Mouse (Mus musculus): ENCODE measurements around the gene Sorcs2. TPM values are rescaled to one million over a fixed set of nuclear protein-coding genes. Genes with fewer than 3 reads are reported as not detected.
"Not testable (repeated sequence)": the region's sequence is repeated elsewhere in the genome, so short reads cannot be mapped to it uniquely, and the experiment has no call there.

The Sorcs2 gene
- polyA plus RNA-seq, 1 experiment from 2014 or later: 11.1 TPM

DNA sequence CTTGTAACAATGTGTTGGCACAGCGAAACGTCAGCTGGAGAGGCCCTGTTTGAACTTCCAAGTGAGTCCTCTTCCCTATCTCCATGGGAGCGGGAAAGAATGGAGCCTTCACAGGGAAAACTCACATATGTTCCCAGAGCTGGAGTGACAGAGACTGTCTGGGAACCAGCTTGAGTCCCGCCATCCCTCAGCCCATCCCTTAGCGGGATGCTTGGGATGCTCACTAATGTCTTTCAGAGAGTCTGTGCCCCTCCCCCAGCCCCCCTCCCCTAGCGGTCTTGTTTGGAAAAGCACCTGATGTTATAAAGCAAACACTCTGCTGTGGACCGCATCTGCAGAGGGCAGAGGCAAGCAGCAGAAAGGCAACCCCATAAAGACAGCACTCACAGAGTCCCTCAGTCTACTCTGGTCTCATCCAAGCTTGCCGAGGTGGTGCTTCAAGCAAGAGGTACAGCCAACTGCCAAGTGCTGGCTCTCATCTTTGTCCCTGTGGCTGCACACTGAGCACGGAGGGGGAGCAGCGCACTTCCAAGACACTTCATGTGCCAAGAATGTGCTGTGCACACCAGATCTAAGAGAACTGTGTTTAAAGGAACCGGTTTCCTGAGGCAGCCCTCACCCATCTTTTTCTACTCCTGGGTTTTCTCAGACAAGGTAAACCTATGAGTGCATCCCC is 3.0 kb downstream of the Sorcs2 start:
- no peak for ATAC-seq (ENCODE audit: low FRiP score, low TSS enrichment)
- H3K4me2 ChIP-seq (replicated peaks; ENCODE audit: low read depth, low read length): no peak overlapping the region
- 52% methylated on average over 11 of the region's 11 CpGs for WGBS
- peaks cover 3% of the 10 kb centered on the region; the same call in 1 of the 2 replicates for H3K27me3 ChIP-seq (ENCODE audit: insufficient read depth, low read length)
- no peak overlapping the region for H3K9ac ChIP-seq (replicated peaks; ENCODE audit: low read length)
- H3K9me3 ChIP-seq (ENCODE audit: low read length): no peaks in the 10 kb centered on the region
- no peak overlapping the region for H3K27ac ChIP-seq (ENCODE audit: low read length)
- peaks cover 28% of the 10 kb centered on the region for H3K4me1 ChIP-seq (ENCODE audit: insufficient read depth, low read length)
- no peak overlapping the region for H3K4me3 ChIP-seq (ENCODE audit: low read length)
- no peaks in the 10 kb centered on the region for H3K36me3 ChIP-seq (ENCODE audit: insufficient read depth, low read length)

DNA sequence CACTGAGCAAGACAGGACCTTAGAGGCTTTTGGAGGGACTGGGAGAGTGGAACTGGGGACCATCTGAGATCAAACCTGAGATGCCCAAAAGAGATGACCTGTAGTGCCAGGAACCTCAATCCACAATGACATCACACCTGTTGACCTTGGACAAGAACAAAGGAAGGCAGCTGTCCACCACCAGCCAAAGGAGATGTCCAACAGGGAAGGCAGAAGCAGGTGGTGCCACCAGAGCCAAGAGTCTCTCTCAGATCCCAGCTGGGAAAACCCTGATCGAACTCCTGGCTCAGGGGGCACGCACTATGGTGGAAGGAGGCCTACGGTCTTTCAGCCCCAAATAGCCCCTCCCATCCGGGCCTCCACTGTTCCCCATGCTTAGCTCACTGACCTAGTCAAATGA is 6.2 kb downstream of the Sorcs2 start:
- 82% methylated on average over 4 of the region's 4 CpGs for WGBS

DNA sequence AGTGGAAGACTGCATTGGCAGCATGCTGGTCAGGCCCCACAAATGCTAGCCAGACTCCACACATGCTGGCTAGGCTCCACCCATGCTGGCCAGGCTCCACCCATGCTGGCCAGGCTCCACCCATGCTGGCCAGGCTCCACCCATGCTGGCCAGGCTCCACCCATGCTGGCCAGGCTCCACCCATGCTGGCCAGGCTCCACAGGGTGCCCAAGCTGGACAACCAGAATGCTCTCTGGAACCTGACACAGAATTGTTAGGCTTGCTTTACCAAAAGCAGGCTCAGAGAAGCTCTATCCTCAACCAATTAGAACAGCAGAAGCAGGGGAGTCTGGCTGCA is 7.4 kb downstream of the Sorcs2 start:
- H3K9ac ChIP-seq (replicated peaks; ENCODE audit: low read length): not testable (repeated sequence)

More for the DNA sequence above, 6.2 kb downstream of the Sorcs2 start:
- no peak for ATAC-seq (ENCODE audit: low FRiP score, low TSS enrichment)
- Histone ChIP-seq H3K36me3 (ENCODE audit: insufficient read depth, low read length) (no peaks in the 10 kb centered on the region), H3K4me1 (ENCODE audit: insufficient read depth, low read length) (peaks cover 7% of the 10 kb centered on the region), H3K4me3 (ENCODE audit: low read length) (no peak overlapping the region), H3K27me3 (ENCODE audit: insufficient read depth, low read length) (peaks cover under 1% of the 10 kb centered on the region; the same call in 1 of the 2 replicates), H3K27ac (ENCODE audit: low read length) (no peak overlapping the region), H3K9me3 (ENCODE audit: low read length) (no peaks in the 10 kb centered on the region), H3K4me2 (replicated peaks; ENCODE audit: low read depth, low read length) (no peak overlapping the region), H3K9ac (replicated peaks; ENCODE audit: low read length) (no peak overlapping the region)

DNA sequence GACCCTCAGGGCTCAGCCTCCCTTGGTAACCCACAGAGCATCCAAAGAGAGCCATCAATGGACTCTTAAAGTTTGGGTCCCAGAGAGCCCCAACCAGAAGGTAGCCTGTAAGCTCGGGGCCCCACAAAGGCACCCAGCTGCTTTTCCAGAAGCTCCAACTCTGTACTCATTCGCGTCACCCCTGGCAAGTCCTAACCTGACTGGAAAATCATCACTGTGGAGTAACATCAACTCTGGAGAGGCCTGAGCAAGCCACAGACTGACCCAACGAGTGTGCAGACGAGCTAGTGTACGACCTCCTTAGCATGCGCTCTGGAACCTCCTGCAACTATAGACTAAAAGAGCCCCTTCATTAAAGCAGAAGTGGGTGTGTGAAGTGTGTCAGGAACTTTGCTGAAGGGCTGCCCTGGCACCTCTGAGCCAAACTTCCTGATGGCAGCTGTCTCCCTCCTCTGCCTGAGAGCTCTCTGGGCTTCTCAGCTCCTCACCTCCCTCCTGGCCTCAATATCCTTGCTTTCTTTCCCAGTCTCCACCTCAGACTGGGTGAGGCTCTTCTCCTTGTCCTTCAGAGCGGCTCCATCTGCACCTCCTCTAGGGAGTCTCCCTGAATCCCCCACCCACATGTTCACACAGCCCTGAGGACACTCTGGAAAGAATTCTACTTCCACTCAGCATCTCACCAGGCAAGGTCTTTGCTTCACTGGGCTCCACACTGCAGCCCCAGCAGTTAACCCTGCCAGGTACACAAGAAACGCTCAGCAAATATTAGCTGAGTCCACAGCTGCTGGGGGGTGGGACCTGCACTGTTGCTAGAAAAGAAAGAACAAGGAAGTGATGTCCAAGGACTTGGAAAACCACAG is 8.0 kb downstream of the Sorcs2 start:
- H3K9ac ChIP-seq (replicated peaks; ENCODE audit: low read length): no peak overlapping the region
- no peaks in the 10 kb centered on the region for H3K27me3 ChIP-seq (ENCODE audit: insufficient read depth, low read length)
- H3K9me3 ChIP-seq (ENCODE audit: low read length): no peaks in the 10 kb centered on the region
- peaks cover 11% of the 10 kb centered on the region for H3K4me1 ChIP-seq (ENCODE audit: insufficient read depth, low read length)
- no peak overlapping the region for H3K4me3 ChIP-seq (ENCODE audit: low read length)
- no peak for ATAC-seq (ENCODE audit: low FRiP score, low TSS enrichment)
- no peaks in the 10 kb centered on the region for H3K36me3 ChIP-seq (ENCODE audit: insufficient read depth, low read length)
- H3K27ac ChIP-seq (ENCODE audit: low read length): no peak overlapping the region
- 77% methylated on average over 9 of the region's 9 CpGs for WGBS
- H3K4me2 ChIP-seq (replicated peaks; ENCODE audit: low read depth, low read length): no peak overlapping the region

More for the DNA sequence above, 7.4 kb downstream of the Sorcs2 start:
- not testable (repeated sequence) for H3K4me1 ChIP-seq (ENCODE audit: insufficient read depth, low read length); H3K4me3 ChIP-seq (ENCODE audit: low read length); H3K27ac ChIP-seq (ENCODE audit: low read length); H3K9me3 ChIP-seq (ENCODE audit: low read length); H3K27me3 ChIP-seq (ENCODE audit: insufficient read depth, low read length); H3K4me2 ChIP-seq (replicated peaks; ENCODE audit: low read depth, low read length); H3K36me3 ChIP-seq (ENCODE audit: insufficient read depth, low read length); ATAC-seq (ENCODE audit: low FRiP score, low TSS enrichment)

DNA sequence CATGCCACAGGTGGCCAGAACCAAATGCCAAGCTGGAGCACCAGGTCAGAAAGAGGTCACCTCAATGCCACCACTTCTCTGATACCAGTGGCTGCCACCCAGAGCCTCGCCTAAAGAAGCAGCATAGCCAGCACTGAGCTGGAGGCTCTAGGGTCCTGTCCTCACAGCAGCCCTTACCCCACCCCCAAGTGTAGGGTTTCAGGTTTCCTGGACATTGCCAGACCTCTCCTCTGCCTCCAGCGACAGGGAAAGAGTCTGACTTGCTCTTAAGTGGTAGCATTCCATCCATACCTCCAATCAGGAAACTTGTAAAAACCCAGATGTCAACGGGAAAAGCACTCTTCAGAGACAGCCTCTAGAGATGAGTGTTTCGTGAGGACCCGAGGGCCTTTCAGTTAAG is 12.9 kb downstream of the Sorcs2 start:
- no peaks in the 10 kb centered on the region for H3K36me3 ChIP-seq (ENCODE audit: insufficient read depth, low read length)
- no peak overlapping the region for H3K9ac ChIP-seq (replicated peaks; ENCODE audit: low read length)
- peaks cover 20% of the 10 kb centered on the region for H3K4me1 ChIP-seq (ENCODE audit: insufficient read depth, low read length)
- no peaks in the 10 kb centered on the region for H3K27me3 ChIP-seq (ENCODE audit: insufficient read depth, low read length)
- H3K4me2 ChIP-seq (replicated peaks; ENCODE audit: low read depth, low read length): no peak overlapping the region
- no peak overlapping the region for H3K4me3 ChIP-seq (ENCODE audit: low read length)
- peak; percentile 82 for ATAC-seq (ENCODE audit: low FRiP score, low TSS enrichment)
- 4% methylated on average over 5 of the region's 5 CpGs for WGBS
- H3K27ac ChIP-seq (ENCODE audit: low read length): peak overlapping the region; percentile 47; the same call in 1 of the 2 replicates
- no peaks in the 10 kb centered on the region for H3K9me3 ChIP-seq (ENCODE audit: low read length)

DNA sequence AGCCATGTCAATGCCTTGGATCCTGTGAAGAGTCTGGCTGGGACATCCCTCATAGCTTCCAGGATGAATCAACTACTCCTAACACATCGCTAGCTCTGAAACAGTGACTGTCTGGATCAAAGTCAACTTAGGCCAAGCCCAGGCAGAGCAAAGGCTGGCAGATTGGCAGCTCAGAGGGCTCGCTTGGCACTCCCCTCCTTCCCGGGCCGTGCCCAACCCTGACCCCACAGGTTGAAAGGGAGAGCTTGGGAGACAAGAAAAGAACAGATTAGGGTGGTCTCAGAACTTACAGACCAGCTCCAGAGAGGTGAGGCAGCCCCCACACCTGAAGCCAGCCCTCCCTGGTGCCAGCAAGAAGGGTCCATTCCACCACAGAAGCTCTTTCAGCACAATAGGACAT is 14.5 kb downstream of the Sorcs2 start:
- 74% methylated on average over 4 of the region's 4 CpGs for WGBS
- Histone ChIP-seq H3K4me2 (replicated peaks; ENCODE audit: low read depth, low read length) (no peak overlapping the region), H3K4me3 (ENCODE audit: low read length) (no peak overlapping the region), H3K9ac (replicated peaks; ENCODE audit: low read length) (no peak overlapping the region), H3K9me3 (ENCODE audit: low read length) (no peaks in the 10 kb centered on the region), H3K36me3 (ENCODE audit: insufficient read depth, low read length) (no peaks in the 10 kb centered on the region), H3K27ac (ENCODE audit: low read length) (no peak overlapping the region), H3K27me3 (ENCODE audit: insufficient read depth, low read length) (no peaks in the 10 kb centered on the region), H3K4me1 (ENCODE audit: insufficient read depth, low read length) (peaks cover 22% of the 10 kb centered on the region)
- no peak for ATAC-seq (ENCODE audit: low FRiP score, low TSS enrichment)

DNA sequence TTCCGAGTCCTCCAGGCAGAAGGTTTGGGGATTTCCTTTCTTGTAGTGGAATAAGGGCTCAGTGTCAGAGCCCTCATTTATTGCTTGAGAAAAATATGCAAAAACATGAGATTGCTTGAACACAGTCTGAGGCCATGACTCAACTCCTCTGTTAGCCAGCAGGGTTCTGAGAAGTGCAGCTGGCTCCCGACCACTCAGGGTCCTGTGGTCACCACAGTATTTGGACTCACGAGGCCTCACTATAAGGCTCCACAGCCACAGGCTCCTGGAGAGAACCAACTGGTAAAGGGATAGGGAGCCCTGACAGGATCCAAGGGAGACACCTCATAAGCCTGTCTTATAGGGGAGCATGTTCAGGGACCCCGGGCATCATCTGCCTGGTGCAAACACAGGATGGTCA is 15.2 kb downstream of the Sorcs2 start:
- no peak overlapping the region for H3K27ac ChIP-seq (ENCODE audit: low read length)
- ATAC-seq (ENCODE audit: low FRiP score, low TSS enrichment): no peak
- 78% methylated on average over 4 of the region's 4 CpGs for WGBS

DNA sequence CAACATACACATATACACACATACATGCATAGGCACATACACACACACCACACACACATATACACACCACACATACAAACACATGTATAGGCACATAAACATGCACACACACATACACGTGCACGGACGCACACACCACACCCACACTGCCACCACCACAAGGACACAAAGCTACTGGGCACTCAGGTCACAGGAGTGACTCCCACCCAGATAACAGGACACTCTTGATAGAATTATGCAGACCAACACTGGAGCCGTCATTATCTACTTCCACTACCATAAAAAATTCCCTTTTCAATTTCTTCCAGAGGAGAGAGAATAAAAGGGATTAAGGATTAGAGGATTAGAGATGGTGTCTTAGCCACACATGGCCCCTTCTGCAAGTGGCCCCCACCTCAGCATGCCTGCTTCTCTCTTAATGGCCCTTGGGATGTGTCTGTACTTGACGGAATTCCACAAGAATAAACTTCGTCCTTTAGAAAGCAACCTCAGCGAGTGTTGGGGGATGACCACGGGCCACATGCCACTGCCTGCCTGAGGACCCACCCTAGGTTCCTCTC is 15.7 kb downstream of the Sorcs2 start:
- H3K4me1 ChIP-seq (ENCODE audit: insufficient read depth, low read length): peaks cover 31% of the 10 kb centered on the region
- 77% methylated on average over 8 of the region's 8 CpGs for WGBS
- H3K27me3 ChIP-seq (ENCODE audit: insufficient read depth, low read length): no peaks in the 10 kb centered on the region
- H3K9ac ChIP-seq (replicated peaks; ENCODE audit: low read length): no peak overlapping the region
- ATAC-seq (ENCODE audit: low FRiP score, low TSS enrichment): no peak
- H3K36me3 ChIP-seq (ENCODE audit: insufficient read depth, low read length): no peaks in the 10 kb centered on the region
- H3K9me3 ChIP-seq (ENCODE audit: low read length): no peaks in the 10 kb centered on the region
- H3K4me3 ChIP-seq (ENCODE audit: low read length): no peak overlapping the region
- H3K27ac ChIP-seq (ENCODE audit: low read length): no peak overlapping the region
- H3K4me2 ChIP-seq (replicated peaks; ENCODE audit: low read depth, low read length): no peak overlapping the region

More for the DNA sequence above, 15.2 kb downstream of the Sorcs2 start:
- H3K4me2 ChIP-seq (replicated peaks; ENCODE audit: low read depth, low read length): no peak overlapping the region
- no peak overlapping the region for H3K9ac ChIP-seq (replicated peaks; ENCODE audit: low read length)
- no peaks in the 10 kb centered on the region for H3K9me3 ChIP-seq (ENCODE audit: low read length)
- no peak overlapping the region for H3K4me3 ChIP-seq (ENCODE audit: low read length)
- no peaks in the 10 kb centered on the region for H3K27me3 ChIP-seq (ENCODE audit: insufficient read depth, low read length)
- no peaks in the 10 kb centered on the region for H3K36me3 ChIP-seq (ENCODE audit: insufficient read depth, low read length)
- peaks cover 28% of the 10 kb centered on the region for H3K4me1 ChIP-seq (ENCODE audit: insufficient read depth, low read length)

DNA sequence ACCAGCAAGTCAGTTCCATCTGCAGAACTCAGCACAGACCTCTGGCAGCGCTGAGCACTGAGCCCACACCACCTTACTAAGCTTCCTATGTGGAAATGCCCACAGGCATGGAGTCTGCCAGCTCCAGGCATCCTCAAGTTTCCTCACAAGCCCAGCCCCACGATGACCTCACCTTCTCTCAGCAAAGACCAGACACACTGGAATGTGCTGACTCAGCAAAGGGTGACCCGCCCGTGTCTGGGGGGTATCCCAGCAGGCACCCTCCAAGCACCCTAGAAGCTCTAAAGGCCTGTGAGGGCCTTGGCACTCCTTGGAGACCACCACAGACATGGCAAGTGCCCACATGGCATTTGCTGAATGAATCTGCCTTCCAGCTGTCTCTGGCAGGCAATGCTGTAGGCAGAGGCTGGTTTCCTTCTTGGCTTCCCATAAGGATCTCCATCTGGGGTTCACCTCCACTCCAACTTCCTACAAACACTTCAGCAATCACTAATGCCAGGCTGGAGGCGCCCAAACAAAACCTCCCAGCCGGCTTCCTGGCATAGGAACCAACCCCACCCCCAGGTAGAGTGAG is 17.9 kb downstream of the Sorcs2 start:
- Histone ChIP-seq H3K4me2 (replicated peaks; ENCODE audit: low read depth, low read length) (no peak overlapping the region), H3K9ac (replicated peaks; ENCODE audit: low read length) (no peak overlapping the region), H3K27me3 (ENCODE audit: insufficient read depth, low read length) (no peaks in the 10 kb centered on the region), H3K36me3 (ENCODE audit: insufficient read depth, low read length) (no peaks in the 10 kb centered on the region), H3K4me3 (ENCODE audit: low read length) (no peak overlapping the region), H3K27ac (ENCODE audit: low read length) (no peak overlapping the region), H3K4me1 (ENCODE audit: insufficient read depth, low read length) (peaks cover 37% of the 10 kb centered on the region), H3K9me3 (ENCODE audit: low read length) (no peaks in the 10 kb centered on the region)
- no peak for ATAC-seq (ENCODE audit: low FRiP score, low TSS enrichment)
- 63% methylated on average over 6 of the region's 6 CpGs for WGBS
